Mouse (Mus musculus) forebrain, embryonic 11.5 days (tissue): ENCODE measurements around the gene Dhrs11. TPM values are rescaled to one million over a fixed set of nuclear protein-coding genes. Genes with fewer than 3 reads are reported as not detected.
A peak's percentile ranks its signal among the peaks of the same experiment; 100 is the strongest.

Experiments
- ATAC-seq: fragments of 200-750 bp; cut with Nextera tagmentation; replicated peaks from 2 replicates; pipeline ENCODE4 v1.8.0; 2017; ENCODE audit warnings: moderate TSS enrichment; ENCODE audit not compliant: low FRiP score
- DNase-seq: peaks from one replicate; pipeline ENCODE4 v3.0.0-alpha.2; 2017; ENCODE audit warnings: low spot score
- H3K27ac ChIP-seq: fragments of 300-500 bp; sonication (generic); 2 replicates; pipeline ENCODE4 v1.5.1; 2014; ENCODE audit warnings: low read depth, low read length
- H3K27me3 ChIP-seq: fragments of 300-500 bp; sonication (generic); 2 replicates; pipeline ENCODE4 v1.6.1; 2014; ENCODE audit warnings: mild to moderate bottlenecking, low read length, mixed read lengths; ENCODE audit not compliant: control insufficient read depth, insufficient read depth
- H3K36me3 ChIP-seq: fragments of 300-500 bp; sonication (generic); 2 replicates; pipeline ENCODE4 v1.6.1; 2014; ENCODE audit warnings: mild to moderate bottlenecking, low read length, moderate library complexity, mixed read lengths; ENCODE audit not compliant: control insufficient read depth, insufficient read depth
- H3K4me1 ChIP-seq: fragments of 300-500 bp; sonication (generic); replicated peaks from 2 replicates; pipeline ENCODE4 v1.6.1; 2014; ENCODE audit warnings: low read length, mixed read lengths; ENCODE audit not compliant: control insufficient read depth, insufficient read depth
- H3K4me2 ChIP-seq: fragments of 300-500 bp; sonication (generic); 2 replicates; pipeline ENCODE4 v1.6.1; 2014; ENCODE audit warnings: low read depth, mild to moderate bottlenecking, low read length, moderate library complexity, mixed read lengths; ENCODE audit not compliant: severe bottlenecking
- H3K4me3 ChIP-seq: fragments of 300-500 bp; sonication (generic); 2 replicates; pipeline ENCODE4 v1.5.1; 2014; ENCODE audit warnings: low read depth, low read length
- H3K9ac ChIP-seq: fragments of 300-500 bp; sonication (generic); 2 replicates; pipeline ENCODE4 v1.6.1; 2014; ENCODE audit warnings: low read length
- H3K9me3 ChIP-seq: fragments of 300-500 bp; sonication (generic); 2 replicates; pipeline ENCODE4 v1.6.1; 2016; ENCODE audit warnings: low read length, mixed read lengths; ENCODE audit not compliant: control insufficient read depth
- WGBS: fragments of 180-500 bp; shearing (Covaris S2); extraction: QIAGEN DNeasy Blood & Tissue Kit; methylation state at CpG from one replicate; pipeline ENCODE4 v1.1.7; 2014; 5-methylcytosine and 5-hydroxymethylcytosine counted together
- polyA plus RNA-seq: library from polyadenylated mRNA; unstranded; fragments of >200 nt; fragmentation: Nextera tagmentation; extraction: Ambion mirVana; gene quantifications from 2 replicates; pipeline ENCODE4 v1.2.1, GENCODE M21; 2014

Gene Dhrs11
- polyA plus RNA-seq, 1 experiment from 2014 or later: 12.6 TPM

GRCm38 (mm10) chr11:84818085-84818960 lies 10.5 kb downstream of the Dhrs11 start:
- H3K36me3 ChIP-seq: no peaks in the 10 kb centered on the region
- H3K4me2 ChIP-seq: peak overlapping the region; percentile 95
- H3K4me3 ChIP-seq: peak overlapping the region; percentile 50
- peak; percentile 52 for ATAC-seq
- H3K9ac ChIP-seq: peak overlapping the region; percentile 66
- H3K27ac ChIP-seq: peak overlapping the region; percentile 42
- no peaks in the 10 kb centered on the region for H3K4me1 ChIP-seq
- no peaks in the 10 kb centered on the region for H3K9me3 ChIP-seq
- under 1% methylated on average over 39 of the region's 39 CpGs for WGBS
- H3K27me3 ChIP-seq: no peaks in the 10 kb centered on the region
- DNase-seq: peak; percentile 79

DNA sequence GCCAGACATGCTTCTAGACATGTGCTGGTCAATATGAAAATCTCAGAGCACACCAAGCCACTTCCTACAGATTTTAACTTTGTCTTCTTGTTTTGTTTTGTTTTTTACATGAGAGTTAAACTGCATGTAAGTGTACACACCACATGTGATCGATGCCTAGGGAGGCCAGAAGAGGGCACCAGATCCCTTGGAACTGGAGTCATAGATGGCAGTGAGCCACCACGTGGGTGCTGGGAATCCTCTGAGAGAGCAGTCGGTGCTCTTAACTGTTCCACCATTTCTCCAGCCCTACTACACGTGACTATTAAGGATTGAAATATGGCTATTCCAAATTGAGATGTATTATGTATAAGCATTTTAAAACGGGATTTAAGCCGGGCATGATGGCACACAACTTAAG lies 11.4 kb downstream of the Dhrs11 start:
- H3K9me3 ChIP-seq: no peaks in the 10 kb centered on the region
- no peak for DNase-seq
- H3K4me2 ChIP-seq: no peak overlapping the region
- H3K9ac ChIP-seq: no peak overlapping the region
- ATAC-seq: no peak
- H3K36me3 ChIP-seq: no peaks in the 10 kb centered on the region
- no peaks in the 10 kb centered on the region for H3K27me3 ChIP-seq
- 81% methylated on average over 6 of the region's 6 CpGs for WGBS
- H3K4me1 ChIP-seq: no peaks in the 10 kb centered on the region
- H3K27ac ChIP-seq: no peak overlapping the region
- no peak overlapping the region for H3K4me3 ChIP-seq

GRCm38 (mm10) chr11:84813724-84814510 lies 14.9 kb downstream of the Dhrs11 start:
- Histone ChIP-seq H3K36me3 (no peaks in the 10 kb centered on the region), H3K27me3 (no peaks in the 10 kb centered on the region), H3K9ac (no peak overlapping the region), H3K4me2 (no peak overlapping the region), H3K4me1 (no peaks in the 10 kb centered on the region), H3K9me3 (no peaks in the 10 kb centered on the region), H3K27ac (no peak overlapping the region), H3K4me3 (no peak overlapping the region)
- 0 out of 2 replicates have a peak, but pooled peaks have one; percentile 37 for ATAC-seq
- 56% methylated on average over 13 of the region's 13 CpGs for WGBS
- DNase-seq: peak; percentile 92

DNA sequence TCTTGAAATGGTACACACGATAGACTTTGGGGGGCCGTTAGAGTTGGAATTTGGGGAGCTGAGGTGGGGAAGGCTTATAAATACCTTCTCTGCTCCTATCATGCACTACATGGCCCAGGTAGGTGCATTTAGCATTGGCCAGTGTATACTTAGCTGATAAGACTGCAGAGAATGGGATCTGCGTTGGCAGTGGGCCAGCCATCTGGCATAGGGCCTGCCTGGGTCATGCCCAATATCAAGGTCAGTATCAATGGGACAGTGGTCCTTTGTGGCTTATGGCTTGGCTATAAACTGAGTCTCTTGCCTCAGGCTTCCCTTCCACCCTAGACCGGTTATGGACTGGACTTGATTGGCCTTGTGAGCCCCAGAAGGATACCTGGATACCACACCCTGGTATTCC lies 24.4 kb downstream of the Dhrs11 start:
- Histone ChIP-seq H3K36me3 (no peaks in the 10 kb centered on the region), H3K9ac (no peak overlapping the region), H3K4me1 (no peaks in the 10 kb centered on the region), H3K4me2 (no peak overlapping the region), H3K27me3 (no peaks in the 10 kb centered on the region), H3K4me3 (no peak overlapping the region), H3K27ac (no peak overlapping the region), H3K9me3 (no peaks in the 10 kb centered on the region)
- ATAC-seq: no peak
- WGBS: 94% methylated on average over 4 of the region's 4 CpGs
- DNase-seq: no peak

DNA sequence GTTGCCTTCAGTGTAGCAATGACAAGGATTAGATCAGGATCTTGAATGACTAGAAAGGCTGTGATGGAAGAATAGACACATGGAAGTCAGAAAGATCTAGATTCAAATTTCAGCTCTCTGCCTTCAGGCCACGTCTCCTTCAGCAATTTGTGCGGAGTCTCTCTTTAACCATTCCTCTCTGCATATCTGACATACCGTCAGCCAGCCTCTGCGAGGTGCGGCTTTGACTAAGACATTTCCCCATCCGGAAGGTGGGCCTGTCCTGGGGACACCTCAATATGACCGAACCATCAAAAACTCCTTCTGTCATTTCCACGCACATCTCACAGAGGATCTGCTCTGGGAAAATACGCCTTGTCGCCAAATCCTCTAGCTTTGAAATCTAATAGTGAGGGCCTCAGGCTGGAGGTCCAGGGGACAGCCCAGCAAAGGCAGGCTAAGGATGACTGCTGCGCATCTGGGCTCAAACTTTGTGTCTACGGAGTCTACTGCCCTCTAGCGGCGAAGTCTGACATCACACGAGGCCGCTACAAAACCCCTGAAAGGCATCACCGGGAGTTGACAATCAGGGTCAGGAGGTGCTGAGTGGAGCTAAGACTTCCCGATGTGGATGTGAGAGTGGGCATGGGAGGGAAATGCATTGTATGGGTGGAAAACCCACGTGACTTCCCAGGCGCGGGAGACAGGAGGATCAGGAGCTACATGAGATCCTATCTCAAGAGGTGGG lies 31.0 kb downstream of the Dhrs11 start:
- no peak overlapping the region for H3K4me2 ChIP-seq
- DNase-seq: peak; percentile 91

DNA sequence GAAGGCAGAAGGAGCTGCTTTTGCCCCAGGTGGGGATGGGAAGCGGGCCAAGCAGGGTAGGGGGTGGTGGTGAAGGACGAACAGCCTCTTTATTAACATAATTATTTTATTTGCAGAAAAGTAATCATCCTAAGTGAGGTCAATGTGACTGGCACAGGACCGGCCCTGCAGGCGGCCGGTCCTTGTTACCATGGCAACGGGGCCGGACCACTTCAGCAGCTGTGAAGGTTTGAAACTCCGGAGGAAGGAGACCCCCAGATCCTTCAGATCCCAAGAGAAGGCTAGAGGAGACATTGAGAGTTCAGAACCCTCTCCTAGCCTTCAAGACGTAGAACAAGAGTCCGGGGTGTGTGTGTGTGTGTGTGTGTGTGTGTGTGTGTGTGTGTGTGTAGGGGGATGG lies 31.8 kb downstream of the Dhrs11 start:
- H3K27me3 ChIP-seq: no peaks in the 10 kb centered on the region
- WGBS: 33% methylated on average over 10 of the region's 10 CpGs
- DNase-seq (no peak), ATAC-seq (no peak)
- no peaks in the 10 kb centered on the region; the same call in 1 of the 2 replicates for H3K4me1 ChIP-seq
- H3K9ac ChIP-seq: no peak overlapping the region
- H3K27ac ChIP-seq: no peak overlapping the region
- H3K4me2 ChIP-seq: no peak overlapping the region
- no peaks in the 10 kb centered on the region for H3K36me3 ChIP-seq
- H3K4me3 ChIP-seq: no peak overlapping the region
- H3K9me3 ChIP-seq: no peaks in the 10 kb centered on the region

More for the DNA sequence above, 31.0 kb downstream of the Dhrs11 start:
- ATAC-seq: no peak
- Histone ChIP-seq H3K27ac (no peak overlapping the region), H3K36me3 (no peaks in the 10 kb centered on the region), H3K4me3 (no peak overlapping the region), H3K9me3 (no peaks in the 10 kb centered on the region), H3K4me1 (no peaks in the 10 kb centered on the region; the same call in 1 of the 2 replicates), H3K27me3 (no peaks in the 10 kb centered on the region), H3K9ac (no peak overlapping the region)
- 22% methylated on average over 21 of the region's 21 CpGs for WGBS

- DNase-seq (peak; percentile 93), ATAC-seq (peak; percentile 74; the same call in 1 of the 2 replicates)
- no peaks in the 10 kb centered on the region; the same call in 1 of the 2 replicates for H3K4me1 ChIP-seq
- H3K27ac ChIP-seq: no peak overlapping the region
- WGBS: 11% methylated on average over 17 of the region's 17 CpGs
- H3K27me3 ChIP-seq: no peaks in the 10 kb centered on the region; the same call in 1 of the 2 replicates
- no peaks in the 10 kb centered on the region for H3K36me3 ChIP-seq
- H3K9ac ChIP-seq: no peak overlapping the region
- H3K4me2 ChIP-seq: 0 out of 2 replicates have a peak overlapping the region, but pooled peaks have one; percentile 31
- H3K4me3 ChIP-seq: no peak overlapping the region
- H3K9me3 ChIP-seq: no peaks in the 10 kb centered on the region
Observed at GRCm38 (mm10) chr11:84794496-84795113, 34.2 kb downstream of the Dhrs11 start.

- Histone ChIP-seq H3K36me3 (no peaks in the 10 kb centered on the region), H3K27ac (no peak overlapping the region), H3K27me3 (no peaks in the 10 kb centered on the region; the same call in none of the 2 replicates), H3K4me3 (no peak overlapping the region), H3K4me1 (no peaks in the 10 kb centered on the region; the same call in 1 of the 2 replicates), H3K9me3 (no peaks in the 10 kb centered on the region), H3K9ac (no peak overlapping the region), H3K4me2 (no peak overlapping the region)
- DNase-seq (no peak), ATAC-seq (no peak)
Observed at GRCm38 (mm10) chr11:84793545-84793944, 35.2 kb downstream of the Dhrs11 start.
